Mouse (Mus musculus): ENCODE measurements around the gene Vmn2r25.
"Not testable (repeated sequence)": the region's sequence is repeated elsewhere in the genome, so short reads cannot be mapped to it uniquely, and the experiment has no call there.

The Vmn2r25 gene

DNA sequence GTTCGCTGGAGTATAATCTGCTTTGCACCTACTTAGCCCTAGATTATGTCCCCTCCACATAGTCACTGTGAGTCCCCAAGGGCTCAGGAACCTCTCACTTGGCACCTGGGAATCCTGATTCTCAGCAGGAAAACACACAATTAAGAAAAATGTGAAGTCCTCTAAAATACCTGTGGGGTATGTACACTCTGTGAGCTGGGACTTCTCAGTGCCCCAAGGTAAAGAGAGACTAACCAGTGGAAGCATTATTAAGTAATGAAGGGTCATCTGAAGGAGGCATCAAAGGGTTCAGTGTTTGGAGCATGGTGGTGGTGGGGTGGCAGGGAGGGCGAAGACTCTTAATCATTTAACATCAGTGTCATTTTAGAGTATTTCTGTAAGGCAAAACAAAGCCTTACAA, at the start of gene Vmn2r25:
TSS of gene Vmn2r25 (minus strand) at position 101 of the 400 bp plus-strand sequence.
- DNase-seq (ENCODE audit: low read depth, low spot score): not testable (repeated sequence)

DNA sequence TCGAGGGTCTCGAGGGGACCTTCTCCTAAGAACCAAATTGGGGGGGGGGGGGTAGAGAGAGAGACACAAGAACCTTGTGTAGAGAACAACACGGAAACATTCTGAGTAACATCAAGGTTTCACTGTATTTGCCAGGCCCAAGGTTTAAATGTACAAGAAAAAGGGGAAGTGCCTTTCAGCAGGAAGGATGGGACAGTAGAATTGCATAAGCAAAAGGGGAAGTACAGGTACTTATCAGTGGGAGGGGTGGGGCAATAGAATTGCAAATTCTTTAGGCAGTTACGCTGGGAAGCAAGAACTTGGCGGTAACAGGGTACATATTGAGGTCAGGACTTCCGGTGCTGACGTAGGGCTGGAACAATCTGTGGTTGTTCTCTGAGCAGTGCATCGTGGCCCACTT, 33.3 kb downstream of the Vmn2r25 start:
- DNase-seq (ENCODE audit: low read depth, low spot score): no peak

DNA sequence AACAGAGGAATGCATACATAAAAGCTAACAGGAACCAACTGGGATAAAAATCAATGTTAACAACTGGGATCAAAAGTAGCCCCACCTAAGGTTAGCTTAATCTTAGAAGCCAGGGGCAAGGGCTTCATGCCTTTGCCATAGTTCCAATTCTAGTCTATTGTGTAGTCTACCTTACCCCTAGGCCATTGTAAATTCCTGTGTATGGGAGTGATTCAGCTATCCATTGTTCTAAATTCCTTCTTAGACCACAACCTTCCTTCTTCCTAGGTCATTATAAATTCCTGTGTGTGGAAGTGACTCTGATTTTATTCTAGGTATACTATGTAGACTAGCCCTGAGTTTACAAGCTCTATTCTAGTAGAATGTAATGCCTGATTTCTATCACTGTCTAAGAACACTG, 43.0 kb downstream of the Vmn2r25 start:
- not testable (repeated sequence) for DNase-seq (ENCODE audit: low read depth, low spot score)

DNA sequence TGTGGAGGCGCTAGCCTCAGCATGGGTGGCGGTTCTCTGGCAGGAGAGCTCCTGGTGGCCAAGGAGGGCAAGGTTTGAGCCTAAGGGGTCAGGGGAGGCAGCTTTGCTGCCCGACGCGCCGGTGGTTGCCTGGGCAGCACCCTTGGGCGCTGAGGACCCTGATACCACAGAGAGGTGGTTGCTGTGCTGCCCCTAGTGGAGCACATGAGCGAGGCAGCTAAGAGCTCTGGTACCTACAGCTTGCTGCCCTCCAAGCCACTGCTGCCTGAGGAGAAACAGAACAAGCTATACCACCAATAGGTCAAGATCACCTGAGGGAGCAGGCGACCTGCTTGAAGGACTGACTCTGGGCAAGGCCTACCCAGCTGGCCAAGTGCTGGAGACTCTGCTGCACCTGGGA, 59.5 kb downstream of the Vmn2r25 start:
- no peak for DNase-seq (ENCODE audit: low read depth, low spot score)

DNA sequence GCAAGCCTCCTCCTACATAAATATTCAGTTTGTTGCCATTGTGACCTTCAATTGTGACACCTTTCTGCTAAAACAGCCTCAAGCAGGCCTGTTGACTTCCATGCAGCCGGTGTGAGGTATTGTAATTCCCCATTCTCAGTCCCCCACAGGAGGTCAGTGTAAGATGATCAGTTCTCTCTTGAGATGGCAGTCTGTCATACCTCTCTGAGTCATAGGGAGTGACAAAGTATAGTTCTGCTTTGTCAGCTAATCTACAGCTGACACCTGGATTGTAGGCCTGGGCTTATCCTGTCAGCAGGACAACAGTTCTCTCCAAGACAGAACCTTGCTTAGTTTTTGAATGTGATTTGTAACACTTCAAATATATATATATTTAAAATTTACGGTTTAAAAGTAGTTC, 68.4 kb downstream of the Vmn2r25 start:
- no peak for DNase-seq (ENCODE audit: low read depth, low spot score)

DNA sequence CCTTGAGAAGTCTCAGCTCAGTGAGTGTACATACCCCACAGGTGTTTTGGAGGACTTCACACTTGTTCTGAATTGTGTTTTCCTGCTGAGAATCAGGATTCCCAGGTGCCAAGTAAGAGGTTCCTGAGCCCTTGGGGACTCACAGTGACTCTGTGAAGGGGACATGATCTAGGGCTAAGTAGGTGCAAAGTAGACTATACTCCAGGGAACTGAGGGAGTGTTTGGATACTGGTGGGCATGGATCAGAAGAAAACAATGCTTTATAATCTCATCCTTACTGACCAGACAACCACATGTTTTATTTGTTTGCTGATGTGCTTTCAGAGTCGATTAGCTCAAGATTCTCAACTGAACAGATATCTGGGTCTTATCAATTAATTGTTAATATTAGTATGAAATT, 74.7 kb downstream of the Vmn2r25 start, which contains the start of gene Vmn2r24:
TSS of gene Vmn2r24 (plus strand) at position 301 of the 400 bp plus-strand sequence.
- DNase-seq (ENCODE audit: low read depth, low spot score): no peak

All from CD4-positive, CD25-positive, alpha-beta regulatory T cell, adult 2 months (primary cell).